Mouse (Mus musculus) CD4-positive, CD25-positive, alpha-beta regulatory T cell, adult 2 months (primary cell): ENCODE results near the gene Bcam.

Experiments
- DNase-seq: peaks from one replicate; pipeline ENCODE4 v3.0.0-alpha.2; 2012; ENCODE audit warnings: low read depth, low spot score

Bcam gene

DNA sequence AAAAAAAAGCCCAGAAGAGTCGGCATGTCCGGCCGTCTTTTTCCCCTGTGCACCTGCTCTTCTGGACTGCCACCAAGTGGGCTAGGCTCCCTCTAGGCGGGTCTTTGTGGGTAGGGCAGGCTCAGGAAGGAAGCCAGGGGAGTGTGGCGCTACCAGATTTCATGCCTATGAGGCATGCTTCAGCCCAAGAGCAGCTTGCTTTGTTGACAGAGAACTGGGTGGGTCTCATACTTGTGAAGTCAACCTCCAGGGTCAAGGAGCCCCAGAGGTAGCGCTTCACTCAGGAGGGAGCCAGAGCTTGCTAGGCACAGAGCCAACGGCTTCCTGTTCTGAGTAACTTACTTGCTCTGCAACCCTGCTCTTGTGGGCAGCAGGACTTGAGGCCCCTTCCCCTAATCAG, 17.2 kb downstream of the Bcam start:
- no peak for DNase-seq

GRCm38 (mm10) chr7:19752652-19753051, 18.2 kb downstream of the Bcam start:
- no peak for DNase-seq

- no peak for DNase-seq
Measured at GRCm38 (mm10) chr7:19751070-19751383, 19.8 kb downstream of the Bcam start.

- DNase-seq, result peak; percentile 80
Measured at GRCm38 (mm10) chr7:19750217-19751069, 20.4 kb downstream of the Bcam start, which contains the start of gene Nectin2. Gene Nectin2 (minus strand): TSS chr7:19750483.

DNA sequence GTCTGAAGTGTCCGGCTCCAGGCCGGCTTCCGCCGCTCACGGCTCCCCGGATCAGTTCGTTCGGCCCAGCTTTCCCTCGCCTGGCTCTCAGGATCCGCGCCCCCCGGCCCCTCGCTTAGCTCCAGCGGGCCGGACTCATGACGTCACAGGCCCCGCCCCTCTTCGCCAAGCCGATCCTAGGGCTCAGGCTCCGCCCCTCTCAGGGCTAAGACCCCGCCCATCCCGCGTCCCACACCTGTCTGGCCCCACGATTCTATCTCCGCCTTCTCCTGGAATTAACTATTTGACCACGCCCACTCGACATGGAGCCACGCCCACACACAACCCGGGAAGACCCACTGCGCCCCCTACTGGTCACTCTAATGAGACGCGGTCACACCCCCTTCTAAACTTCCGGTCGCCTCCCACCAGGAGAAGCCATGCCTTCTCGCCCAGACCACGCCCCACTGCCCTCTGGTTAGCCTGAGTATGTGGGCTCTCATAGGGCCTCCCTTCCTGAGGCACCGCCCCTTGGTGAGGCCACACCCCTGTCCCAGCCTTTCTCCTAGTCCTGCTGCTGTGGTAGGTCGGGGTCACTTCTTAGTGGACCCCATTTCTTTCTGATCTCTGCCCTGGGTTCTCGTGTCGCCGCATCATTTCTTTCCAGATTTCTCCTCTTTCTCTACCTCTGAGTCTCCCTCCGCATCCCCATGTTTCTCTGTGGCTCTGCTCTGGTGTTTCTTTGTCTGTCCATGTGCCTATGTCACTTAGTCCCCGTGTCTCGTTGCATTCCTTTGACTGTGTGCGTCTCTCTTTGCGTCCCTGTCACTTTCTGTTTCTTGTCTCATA, 21.2 kb downstream of the Bcam start:
- peak; percentile 86 for DNase-seq

DNA sequence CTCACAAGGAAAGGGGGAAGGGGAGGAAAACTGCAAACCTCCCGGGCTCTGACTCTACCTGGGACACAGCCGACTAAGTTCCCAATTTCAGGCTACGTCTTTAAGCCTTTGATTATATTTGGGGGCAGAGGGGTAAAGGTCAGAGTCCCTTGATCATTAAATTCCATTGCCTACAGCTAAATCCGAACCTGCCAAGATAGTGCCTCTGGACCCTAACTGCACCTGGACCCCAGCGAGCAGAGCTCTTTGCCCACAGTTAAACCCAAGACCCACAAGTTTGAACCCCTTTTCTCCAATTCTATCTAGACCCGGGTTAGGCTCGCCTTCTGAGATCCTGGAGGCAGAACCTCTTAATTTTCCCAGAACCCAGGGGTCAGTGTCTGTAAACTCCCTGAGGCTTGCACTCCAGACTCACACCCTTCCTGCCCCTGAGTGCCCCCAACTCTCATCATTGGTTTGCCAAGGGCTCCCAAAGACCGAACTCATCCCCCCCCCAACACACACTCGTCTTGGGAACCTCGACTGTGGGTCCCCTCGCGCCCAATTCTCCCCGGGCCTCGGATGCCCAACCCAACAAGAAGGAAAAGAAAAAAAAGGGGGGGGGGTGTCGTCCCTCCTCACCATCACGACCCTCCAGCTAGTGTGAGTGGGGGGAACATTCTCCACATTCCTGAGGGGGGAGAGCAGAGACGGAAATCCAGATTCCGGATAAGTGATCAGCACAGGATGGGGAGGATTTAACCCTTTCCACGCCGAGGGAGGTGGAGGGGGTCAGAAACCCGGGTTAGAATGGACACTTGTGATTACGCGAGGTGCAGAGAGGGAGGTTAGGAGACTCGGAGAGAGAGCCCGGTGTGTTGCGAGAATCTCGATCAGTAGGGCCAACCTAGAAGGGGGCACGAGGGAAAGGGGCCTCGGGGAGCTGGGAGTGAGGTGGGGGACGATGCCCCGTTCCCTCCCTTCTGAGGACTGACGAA, 22.3 kb downstream of the Bcam start:
- DNase-seq, result peak; percentile 15

DNA sequence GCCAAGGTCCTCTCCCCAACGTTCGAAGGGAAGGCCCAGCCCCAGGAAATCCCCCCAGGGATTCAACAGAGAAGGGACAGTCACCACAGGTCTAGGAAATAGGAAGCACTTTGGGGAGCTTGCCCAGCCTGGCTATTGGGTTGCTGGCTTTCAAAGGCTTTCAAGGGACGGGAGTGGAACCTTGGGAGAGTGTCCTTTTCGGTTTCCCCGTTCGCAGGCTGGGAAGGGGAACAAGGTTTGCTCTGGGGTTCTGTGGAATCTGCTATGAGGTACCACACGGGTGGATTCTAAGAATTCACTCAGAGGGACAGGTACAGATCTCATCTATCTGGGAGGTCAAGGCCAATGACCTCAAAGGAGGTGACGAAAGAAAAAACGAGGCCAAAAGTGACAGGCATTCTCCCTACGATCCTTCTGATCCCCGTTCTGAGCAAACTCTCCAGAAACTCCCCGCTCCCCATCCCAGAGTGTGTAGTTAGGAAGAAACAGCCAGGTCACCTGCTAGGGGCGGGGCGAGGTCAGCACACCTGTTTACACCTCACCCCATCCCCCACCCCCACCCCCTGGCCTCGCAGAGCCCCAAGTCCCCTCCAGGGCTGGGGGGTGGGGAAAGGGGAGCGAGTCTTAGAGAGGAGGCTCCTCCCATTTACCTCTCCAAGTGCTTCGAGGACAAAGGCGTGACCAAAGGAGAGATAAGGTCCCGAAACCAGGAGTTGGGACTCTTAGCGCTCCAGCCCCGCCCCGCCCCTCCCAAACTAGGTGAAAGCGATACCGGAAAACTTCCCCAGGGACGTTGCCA, 23.2 kb downstream of the Bcam start:
- peak; percentile 9 for DNase-seq

DNA sequence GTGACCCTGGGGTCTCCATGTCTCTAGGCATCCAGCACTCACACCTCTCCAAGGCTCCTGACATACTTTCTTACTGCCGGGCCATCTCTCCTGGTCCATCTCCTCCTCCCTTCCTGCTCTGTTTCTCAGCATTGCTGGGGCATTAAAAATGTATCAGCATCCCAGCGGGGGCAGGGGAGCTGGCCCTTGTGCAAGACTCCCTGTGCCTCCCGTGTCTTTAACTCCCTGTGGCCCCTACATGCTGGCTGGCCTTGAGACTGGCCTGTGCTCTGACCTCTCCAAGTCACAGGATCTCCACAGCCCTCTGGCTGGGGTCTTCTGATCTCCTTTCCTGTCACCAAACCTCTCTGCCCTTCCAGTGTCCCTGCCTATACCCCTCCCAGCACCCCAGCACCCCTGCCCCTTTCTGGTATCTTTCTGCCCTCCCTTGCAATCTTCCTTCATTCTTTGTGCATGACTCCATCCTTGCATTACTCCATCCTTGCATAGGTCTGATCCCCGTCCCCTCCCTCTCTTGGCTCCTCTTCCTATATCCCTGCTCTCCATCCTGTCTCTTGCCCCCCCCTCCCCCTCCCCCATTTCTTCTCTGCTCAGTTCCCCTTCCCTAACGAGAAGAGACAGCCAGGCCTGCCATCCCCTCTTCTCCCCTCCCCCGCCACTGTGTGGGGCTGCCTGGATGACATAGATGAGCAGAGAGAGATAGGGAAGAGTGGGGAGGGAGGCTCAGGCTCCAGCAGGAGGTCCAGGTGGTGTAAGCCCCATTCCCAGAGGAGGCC, 24.2 kb downstream of the Bcam start:
- DNase-seq, result no peak

- DNase-seq, result no peak
Measured at GRCm38 (mm10) chr7:19745971-19746370, 24.8 kb downstream of the Bcam start.

DNA sequence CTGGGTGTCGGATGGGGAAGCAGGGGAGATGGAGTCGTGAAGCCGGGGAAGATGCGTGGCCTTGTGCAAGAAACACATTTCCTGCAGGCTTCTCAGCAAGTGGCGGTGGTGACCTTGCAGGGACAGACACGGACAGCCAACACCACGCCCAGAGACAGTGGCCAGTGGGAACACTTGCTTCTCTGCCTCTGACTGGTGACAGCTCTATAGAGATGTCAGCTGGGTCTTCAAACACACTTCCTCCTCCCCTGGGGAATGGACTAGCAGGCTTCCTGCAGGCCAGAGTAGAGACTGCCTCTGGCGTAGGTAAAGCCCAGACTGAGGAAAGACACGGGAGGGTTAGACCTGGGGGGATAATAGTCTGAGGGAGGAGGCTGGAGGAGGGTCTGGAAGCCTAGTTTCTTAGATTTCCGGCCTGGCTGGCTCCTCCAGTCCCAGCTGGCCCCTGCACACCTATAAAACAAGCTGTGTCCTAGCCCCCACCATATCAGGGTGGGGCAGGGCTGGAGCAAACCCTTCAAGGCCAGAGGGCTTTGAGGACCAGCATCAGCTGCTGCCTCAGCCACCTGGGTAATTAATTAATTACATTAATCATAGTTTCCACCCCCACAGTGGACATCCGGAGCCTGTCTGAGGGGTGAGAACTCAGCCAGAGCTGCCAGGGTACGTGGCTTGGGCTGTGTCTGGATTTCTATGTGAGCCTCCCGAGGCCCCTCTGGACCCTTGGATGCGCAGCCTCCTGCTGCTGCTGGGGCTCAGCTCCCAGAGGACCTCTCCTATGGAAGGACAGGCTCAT, 26.0 kb downstream of the Bcam start:
- no peak for DNase-seq

GRCm38 (mm10) chr7:19743791-19744190, 27.0 kb downstream of the Bcam start:
- no peak for DNase-seq

DNA sequence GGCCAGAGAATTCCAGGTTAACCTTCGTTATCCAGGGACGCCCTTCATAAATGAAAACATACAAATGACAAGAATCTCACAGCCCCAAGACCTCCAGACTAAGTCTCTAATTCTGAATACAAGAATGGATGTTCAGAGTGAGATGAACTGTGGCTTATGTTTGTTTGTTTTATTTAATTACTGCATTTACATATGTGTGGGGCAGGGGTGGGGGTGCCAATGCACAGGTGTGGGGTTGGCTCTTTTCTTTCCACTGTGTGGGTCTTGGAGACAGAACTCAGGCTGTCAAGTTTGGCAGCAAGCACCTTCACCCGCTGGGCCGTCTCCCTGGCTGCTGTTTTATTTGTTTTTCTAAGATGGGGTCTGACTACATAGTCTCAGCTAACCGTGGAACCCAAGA, 28.3 kb downstream of the Bcam start:
- DNase-seq, result no peak

DNA sequence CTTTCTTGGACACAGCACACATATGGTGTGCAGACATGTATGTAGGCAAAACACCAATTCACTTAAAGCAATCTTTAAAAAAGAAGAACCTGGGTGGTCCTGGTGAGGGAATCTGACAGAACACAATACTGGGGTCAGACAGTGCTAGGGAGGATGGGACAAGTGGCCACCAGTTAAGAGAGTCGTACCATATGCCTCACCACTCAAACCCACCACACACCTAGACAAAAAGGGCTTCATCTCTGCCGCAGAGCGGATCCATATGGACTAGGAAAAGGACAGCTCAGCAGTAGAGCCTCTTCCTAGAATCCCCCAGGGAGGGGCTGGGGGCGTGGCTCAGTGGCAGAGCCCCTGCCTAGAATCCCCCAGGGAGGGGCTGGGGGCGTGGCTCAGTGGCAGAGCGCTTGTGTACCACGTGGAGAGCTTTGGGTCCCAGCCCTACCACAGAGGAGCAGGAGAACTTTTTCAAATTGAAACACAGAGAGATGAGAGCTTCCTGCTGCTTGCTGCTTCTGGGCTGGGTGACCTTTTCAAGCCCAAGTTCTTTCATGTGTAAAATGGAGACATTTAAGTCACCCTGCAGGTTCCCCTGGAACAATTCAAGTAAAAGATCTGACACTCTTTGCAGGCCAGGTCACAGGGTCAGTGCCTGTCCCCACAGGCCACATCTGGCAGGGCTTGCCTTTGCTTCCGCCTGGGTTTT, 29.3 kb downstream of the Bcam start:
- peak; percentile 25 for DNase-seq

DNA sequence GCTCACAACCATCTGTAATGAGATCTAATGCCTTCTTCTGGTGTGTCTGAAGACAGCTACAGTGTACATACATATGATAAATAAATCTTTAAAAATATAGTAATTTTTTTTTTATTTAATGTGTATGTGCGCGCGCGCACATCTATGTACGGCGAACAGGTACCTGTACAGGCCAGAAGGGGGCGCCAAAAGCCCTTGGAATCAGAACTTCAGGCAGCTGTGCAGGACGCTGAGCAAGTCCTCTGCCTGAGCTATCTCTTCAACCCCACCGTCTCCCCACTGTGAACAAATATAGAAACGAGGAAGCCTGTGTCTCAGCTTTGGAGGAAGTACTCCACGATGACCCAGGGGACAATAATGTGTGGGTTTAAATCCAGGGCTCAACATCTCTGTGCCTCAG, 30.5 kb downstream of the Bcam start:
- peak; percentile 26 for DNase-seq

DNA sequence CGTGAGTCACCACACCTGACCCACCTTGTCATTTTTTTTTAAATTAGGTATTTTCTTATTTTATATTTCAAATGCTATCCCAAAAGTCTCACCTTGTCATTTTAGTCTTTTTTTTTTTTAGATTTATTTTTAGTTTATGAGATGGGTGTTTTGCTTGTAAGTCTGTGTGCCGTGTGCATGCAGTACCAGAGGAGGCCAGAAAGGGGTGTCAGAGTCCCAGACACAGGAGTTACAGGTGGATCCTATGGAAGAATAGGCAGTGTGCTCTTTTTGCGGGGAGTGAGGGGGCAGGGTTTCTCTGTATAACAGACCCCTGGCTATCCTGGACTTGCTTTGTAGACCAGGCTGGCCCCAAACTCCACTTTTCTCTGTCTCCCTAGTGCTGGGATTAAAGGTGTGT, 32.0 kb downstream of the Bcam start:
- DNase-seq, result peak; percentile 23

GRCm38 (mm10) chr7:19736389-19737057, 34.3 kb downstream of the Bcam start:
- DNase-seq, result no peak

DNA sequence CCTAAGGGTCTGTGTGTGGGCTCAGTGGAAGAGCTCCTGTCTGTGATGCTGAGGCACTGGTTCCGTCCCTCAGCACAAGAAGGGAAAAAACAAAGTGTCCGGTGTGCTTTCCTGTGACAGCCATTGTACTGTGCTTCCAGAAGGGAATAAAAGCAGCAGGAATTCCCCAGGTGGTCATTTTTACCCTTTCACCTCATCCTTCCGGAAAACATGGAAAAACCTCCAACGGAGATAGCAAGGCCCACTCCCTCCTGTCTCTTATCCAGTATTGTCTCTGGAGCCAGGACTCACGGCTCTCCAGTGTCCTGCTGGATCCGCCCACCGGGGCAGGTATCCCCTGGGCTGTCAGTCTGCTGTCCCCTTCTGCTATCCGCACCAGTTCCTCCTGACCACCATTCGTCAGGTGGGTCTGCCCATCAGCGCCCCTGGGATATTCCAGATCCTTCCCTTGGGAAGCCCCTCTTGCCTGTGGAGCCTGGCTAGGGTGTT, 36.6 kb downstream of the Bcam start:
- DNase-seq, result no peak

DNA sequence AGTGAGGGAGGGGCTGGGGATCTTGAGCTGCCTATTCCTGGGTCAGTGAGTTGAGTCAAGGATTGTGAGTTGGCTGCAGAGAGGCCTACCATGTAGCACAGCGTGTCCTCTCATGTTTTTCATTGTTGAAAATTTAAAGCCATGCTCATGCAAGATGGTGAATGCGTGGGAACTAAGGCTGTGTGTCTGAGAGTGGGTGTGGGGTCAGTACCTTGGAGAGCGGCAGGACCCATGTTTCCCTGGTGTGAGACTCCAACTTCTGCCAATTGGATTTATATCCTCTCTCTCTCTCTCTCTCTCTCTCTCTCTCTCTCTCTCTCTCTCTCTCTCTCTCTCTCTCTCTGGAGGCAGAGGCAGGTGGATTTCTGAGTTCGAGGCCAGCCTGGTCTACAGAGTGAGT, 44.3 kb downstream of the Bcam start:
- DNase-seq, result no peak
